Mouse (Mus musculus): Measurements from ENCODE around the gene Pnlip. TPM values are rescaled to one million over a fixed set of nuclear protein-coding genes. Genes with fewer than 3 reads are reported as not detected.

Gene Pnlip
- polyA plus RNA-seq, 1 experiment = not detected

GRCm38 (mm10) chr19:58624799-58625198, 27.5 kb upstream of the Pnlip start:
- no peaks in the 10 kb centered on the region for H3K36me3 ChIP-seq (ENCODE audit: control insufficient read depth, insufficient read depth)
- no peak overlapping the region for H3K4me3 ChIP-seq (ENCODE audit: insufficient read depth, poor library complexity, severe bottlenecking)
- no peak overlapping the region for H3ac ChIP-seq (ENCODE audit: control insufficient read depth, insufficient read length, low read depth)
- no peaks in the 10 kb centered on the region for H3K79me3 ChIP-seq (ENCODE audit: low read depth)
- no peaks in the 10 kb centered on the region for H3K27me3 ChIP-seq (ENCODE audit: control insufficient read depth, insufficient read depth, insufficient read length)
- H3K79me2 ChIP-seq (ENCODE audit: control insufficient read depth, insufficient read depth) = no peaks in the 10 kb centered on the region
- TF ChIP-seq CTCF (IDR thresholded peaks at IDR 0.05; ENCODE audit: control insufficient read depth, insufficient read depth, insufficient read length) = no peak
- no peak for TF ChIP-seq USF1 (IDR thresholded peaks at IDR 0.05; ENCODE audit: low read depth)
- no peak for TF ChIP-seq CEBPB (IDR thresholded peaks at IDR 0.05; ENCODE audit: low read depth)
- no peak for TF ChIP-seq MAX (IDR thresholded peaks at IDR 0.05)
- TF ChIP-seq MYOG (IDR thresholded peaks at IDR 0.05; ENCODE audit: control insufficient read depth, extremely low read depth, insufficient read length) = no peak
- TF ChIP-seq MYOD1 (IDR thresholded peaks at IDR 0.05; ENCODE audit: control insufficient read depth, insufficient read length, low read depth) = no peak
- no peak for TF ChIP-seq FOSL1 (IDR thresholded peaks at IDR 0.05; ENCODE audit: insufficient read depth, low read length, poor library complexity, severe bottlenecking)

- Histone ChIP-seq H3K36me3 (ENCODE audit: control insufficient read depth, insufficient read depth) (no peaks in the 10 kb centered on the region), H3K27me3 (ENCODE audit: control insufficient read depth, insufficient read depth, insufficient read length) (no peaks in the 10 kb centered on the region), H3K4me3 (ENCODE audit: insufficient read depth, poor library complexity, severe bottlenecking) (no peak overlapping the region), H3K79me3 (ENCODE audit: low read depth) (no peaks in the 10 kb centered on the region), H3ac (ENCODE audit: control insufficient read depth, insufficient read length, low read depth) (no peak overlapping the region), H3K79me2 (ENCODE audit: control insufficient read depth, insufficient read depth) (no peaks in the 10 kb centered on the region)
- TF ChIP-seq CTCF (IDR thresholded peaks at IDR 0.05; ENCODE audit: control insufficient read depth, insufficient read depth, insufficient read length) (no peak), CEBPB (IDR thresholded peaks at IDR 0.05; ENCODE audit: low read depth) (no peak), USF1 (IDR thresholded peaks at IDR 0.05; ENCODE audit: low read depth) (no peak), MYOD1 (IDR thresholded peaks at IDR 0.05; ENCODE audit: control insufficient read depth, insufficient read length, low read depth) (no peak), FOSL1 (IDR thresholded peaks at IDR 0.05; ENCODE audit: insufficient read depth, low read length, poor library complexity, severe bottlenecking) (no peak), MYOG (IDR thresholded peaks at IDR 0.05; ENCODE audit: control insufficient read depth, extremely low read depth, insufficient read length) (no peak), MAX (IDR thresholded peaks at IDR 0.05) (no peak)
These were observed 26.9 kb upstream of the Pnlip start for GRCm38 (mm10) chr19:58625254-58625947.

- Histone ChIP-seq H3K4me3 (ENCODE audit: insufficient read depth, poor library complexity, severe bottlenecking) (no peak overlapping the region), H3K36me3 (ENCODE audit: control insufficient read depth, insufficient read depth) (no peaks in the 10 kb centered on the region), H3ac (ENCODE audit: control insufficient read depth, insufficient read length, low read depth) (no peak overlapping the region), H3K79me2 (ENCODE audit: control insufficient read depth, insufficient read depth) (no peaks in the 10 kb centered on the region), H3K27me3 (ENCODE audit: control insufficient read depth, insufficient read depth, insufficient read length) (no peaks in the 10 kb centered on the region), H3K79me3 (ENCODE audit: low read depth) (no peaks in the 10 kb centered on the region)
- TF ChIP-seq USF1 (IDR thresholded peaks at IDR 0.05; ENCODE audit: low read depth) = no peak
- no peak for TF ChIP-seq MAX (IDR thresholded peaks at IDR 0.05)
- TF ChIP-seq CTCF (IDR thresholded peaks at IDR 0.05; ENCODE audit: control insufficient read depth, insufficient read depth, insufficient read length) = no peak
- TF ChIP-seq CEBPB (IDR thresholded peaks at IDR 0.05; ENCODE audit: low read depth) = no peak
- TF ChIP-seq FOSL1 (IDR thresholded peaks at IDR 0.05; ENCODE audit: insufficient read depth, low read length, poor library complexity, severe bottlenecking) = no peak
- TF ChIP-seq MYOD1 (IDR thresholded peaks at IDR 0.05; ENCODE audit: control insufficient read depth, insufficient read length, low read depth) = no peak
- TF ChIP-seq MYOG (IDR thresholded peaks at IDR 0.05; ENCODE audit: control insufficient read depth, extremely low read depth, insufficient read length) = no peak
These were observed 24.6 kb upstream of the Pnlip start for GRCm38 (mm10) chr19:58627406-58628337.

GRCm38 (mm10) chr19:58629351-58629773, 22.9 kb upstream of the Pnlip start:
- TF ChIP-seq CEBPB (IDR thresholded peaks at IDR 0.05; ENCODE audit: low read depth) (no peak), CTCF (IDR thresholded peaks at IDR 0.05; ENCODE audit: control insufficient read depth, insufficient read depth, insufficient read length) (no peak), MYOD1 (IDR thresholded peaks at IDR 0.05; ENCODE audit: control insufficient read depth, insufficient read length, low read depth) (no peak), USF1 (IDR thresholded peaks at IDR 0.05; ENCODE audit: low read depth) (no peak), MYOG (IDR thresholded peaks at IDR 0.05; ENCODE audit: control insufficient read depth, extremely low read depth, insufficient read length) (no peak), MAX (IDR thresholded peaks at IDR 0.05) (no peak), FOSL1 (IDR thresholded peaks at IDR 0.05; ENCODE audit: insufficient read depth, low read length, poor library complexity, severe bottlenecking) (no peak)
- H3K36me3 ChIP-seq (ENCODE audit: control insufficient read depth, insufficient read depth) = no peaks in the 10 kb centered on the region

GRCm38 (mm10) chr19:58650036-58650435, 2.3 kb upstream of the Pnlip start:
- no peaks in the 10 kb centered on the region for H3K79me2 ChIP-seq (ENCODE audit: control insufficient read depth, insufficient read depth)
- no peaks in the 10 kb centered on the region for H3K36me3 ChIP-seq (ENCODE audit: control insufficient read depth, insufficient read depth)
- H3K79me3 ChIP-seq (ENCODE audit: low read depth) = no peaks in the 10 kb centered on the region
- H3K4me3 ChIP-seq (ENCODE audit: insufficient read depth, poor library complexity, severe bottlenecking) = no peak overlapping the region
- H3ac ChIP-seq (ENCODE audit: control insufficient read depth, insufficient read length, low read depth) = no peak overlapping the region
- no peaks in the 10 kb centered on the region for H3K27me3 ChIP-seq (ENCODE audit: control insufficient read depth, insufficient read depth, insufficient read length)
- TF ChIP-seq CTCF (IDR thresholded peaks at IDR 0.05; ENCODE audit: control insufficient read depth, insufficient read depth, insufficient read length) (no peak), FOSL1 (IDR thresholded peaks at IDR 0.05; ENCODE audit: insufficient read depth, low read length, poor library complexity, severe bottlenecking) (no peak), USF1 (IDR thresholded peaks at IDR 0.05; ENCODE audit: low read depth) (no peak), CEBPB (IDR thresholded peaks at IDR 0.05; ENCODE audit: low read depth) (no peak), MYOD1 (IDR thresholded peaks at IDR 0.05; ENCODE audit: control insufficient read depth, insufficient read length, low read depth) (no peak), MYOG (IDR thresholded peaks at IDR 0.05; ENCODE audit: control insufficient read depth, extremely low read depth, insufficient read length) (no peak), MAX (IDR thresholded peaks at IDR 0.05) (no peak)

More at GRCm38 (mm10) chr19:58629351-58629773, 22.9 kb upstream of the Pnlip start:
- Histone ChIP-seq H3K27me3 (ENCODE audit: control insufficient read depth, insufficient read depth, insufficient read length) (no peaks in the 10 kb centered on the region), H3ac (ENCODE audit: control insufficient read depth, insufficient read length, low read depth) (no peak overlapping the region), H3K79me3 (ENCODE audit: low read depth) (no peaks in the 10 kb centered on the region), H3K79me2 (ENCODE audit: control insufficient read depth, insufficient read depth) (no peaks in the 10 kb centered on the region), H3K4me3 (ENCODE audit: insufficient read depth, poor library complexity, severe bottlenecking) (no peak overlapping the region)
